Mouse (Mus musculus): Measurements from ENCODE around the gene P3h4. TPM values are rescaled to one million over a fixed set of nuclear protein-coding genes. Genes with fewer than 3 reads are reported as not detected.

Gene P3h4
- polyA plus RNA-seq, 1 experiment from 2014 or later, result 54.5 TPM

- Histone ChIP-seq H3K27ac (peak overlapping the region; percentile 84), H3K27me3 (ENCODE audit: insufficient read depth, low read length) (no peaks in the 10 kb centered on the region), H3K36me3 (ENCODE audit: insufficient read depth, low read length) (peaks cover 19% of the 10 kb centered on the region), H3K9ac (ENCODE audit: low read depth, low read length) (no peak overlapping the region), H3K4me3 (replicated peaks; ENCODE audit: low read depth, low read length) (no peak overlapping the region), H3K4me2 (ENCODE audit: low read length) (peak overlapping the region; percentile 32; the same call in 1 of the 2 replicates), H3K9me3 (replicated peaks; ENCODE audit: low read length) (no peaks in the 10 kb centered on the region), H3K4me1 (replicated peaks; ENCODE audit: insufficient read depth, low read length) (peaks cover 59% of the 10 kb centered on the region)
- ATAC-seq (replicated peaks; ENCODE audit: low FRiP score, low read depth), result no peak
- DNase-seq (ENCODE audit: low spot score), result no peak
- TF ChIP-seq CTCF (IDR thresholded peaks at IDR 0.05; ENCODE audit: low read depth), result no peak
- WGBS, result 58% methylated on average over 6 of the region's 6 CpGs
Measured at GRCm38 (mm10) chr11:100388588-100388987, 26.0 kb downstream of the P3h4 start.

- peaks cover 51% of the 10 kb centered on the region for H3K4me1 ChIP-seq (replicated peaks; ENCODE audit: insufficient read depth, low read length)
- H3K36me3 ChIP-seq (ENCODE audit: insufficient read depth, low read length), result peaks cover 26% of the 10 kb centered on the region
- H3K9ac ChIP-seq (ENCODE audit: low read depth, low read length), result 0 out of 2 replicates have a peak overlapping the region, but pooled peaks have one; percentile 23
- H3K4me3 ChIP-seq (replicated peaks; ENCODE audit: low read depth, low read length), result no peak overlapping the region
- H3K27ac ChIP-seq, result peak overlapping the region; percentile 84
- H3K4me2 ChIP-seq (ENCODE audit: low read length), result peak overlapping the region; percentile 32
- DNase-seq (ENCODE audit: low spot score) (peak; percentile 70), ATAC-seq (replicated peaks; ENCODE audit: low FRiP score, low read depth) (no peak)
- H3K9me3 ChIP-seq (replicated peaks; ENCODE audit: low read length), result no peaks in the 10 kb centered on the region
- WGBS, result 30% methylated on average over 14 of the region's 14 CpGs
- H3K27me3 ChIP-seq (ENCODE audit: insufficient read depth, low read length), result no peaks in the 10 kb centered on the region
- TF ChIP-seq CTCF (IDR thresholded peaks at IDR 0.05; ENCODE audit: low read depth), result no peak
Measured at GRCm38 (mm10) chr11:100387589-100388375, 26.9 kb downstream of the P3h4 start.

GRCm38 (mm10) chr11:100387111-100387510 lies 27.5 kb downstream of the P3h4 start:
- DNase-seq (ENCODE audit: low spot score) (no peak), ATAC-seq (replicated peaks; ENCODE audit: low FRiP score, low read depth) (no peak)
- no peak for TF ChIP-seq CTCF (IDR thresholded peaks at IDR 0.05; ENCODE audit: low read depth)
- Histone ChIP-seq H3K4me2 (ENCODE audit: low read length) (no peak overlapping the region), H3K36me3 (ENCODE audit: insufficient read depth, low read length) (peaks cover 30% of the 10 kb centered on the region), H3K4me3 (replicated peaks; ENCODE audit: low read depth, low read length) (no peak overlapping the region), H3K9me3 (replicated peaks; ENCODE audit: low read length) (no peaks in the 10 kb centered on the region), H3K9ac (ENCODE audit: low read depth, low read length) (0 out of 2 replicates have a peak overlapping the region, but pooled peaks have one; percentile 23), H3K4me1 (replicated peaks; ENCODE audit: insufficient read depth, low read length) (peaks cover 46% of the 10 kb centered on the region), H3K27ac (peak overlapping the region; percentile 84), H3K27me3 (ENCODE audit: insufficient read depth, low read length) (no peaks in the 10 kb centered on the region)
- 89% methylated on average over 6 of the region's 6 CpGs for WGBS

- Histone ChIP-seq H3K36me3 (ENCODE audit: insufficient read depth, low read length) (peaks cover 35% of the 10 kb centered on the region), H3K9ac (ENCODE audit: low read depth, low read length) (no peak overlapping the region), H3K27me3 (ENCODE audit: insufficient read depth, low read length) (no peaks in the 10 kb centered on the region), H3K4me1 (replicated peaks; ENCODE audit: insufficient read depth, low read length) (peaks cover 42% of the 10 kb centered on the region), H3K27ac (peak overlapping the region; percentile 84), H3K4me2 (ENCODE audit: low read length) (no peak overlapping the region), H3K9me3 (replicated peaks; ENCODE audit: low read length) (no peaks in the 10 kb centered on the region), H3K4me3 (replicated peaks; ENCODE audit: low read depth, low read length) (no peak overlapping the region)
- DNase-seq (ENCODE audit: low spot score), result no peak
- peak; percentile 75 for ATAC-seq (replicated peaks; ENCODE audit: low FRiP score, low read depth)
- TF ChIP-seq CTCF (IDR thresholded peaks at IDR 0.05; ENCODE audit: low read depth), result no peak
- 40% methylated on average over 5 of the region's 5 CpGs for WGBS
Measured at GRCm38 (mm10) chr11:100386586-100386985, 28.1 kb downstream of the P3h4 start.

GRCm38 (mm10) chr11:100385016-100385415 lies 29.6 kb downstream of the P3h4 start:
- TF ChIP-seq CTCF (IDR thresholded peaks at IDR 0.05; ENCODE audit: low read depth), result no peak
- no peak for ATAC-seq (replicated peaks; ENCODE audit: low FRiP score, low read depth)
- no peak overlapping the region for H3K4me3 ChIP-seq (replicated peaks; ENCODE audit: low read depth, low read length)
- peaks cover 36% of the 10 kb centered on the region for H3K4me1 ChIP-seq (replicated peaks; ENCODE audit: insufficient read depth, low read length)
- H3K27ac ChIP-seq, result no peak overlapping the region
- no peak for DNase-seq (ENCODE audit: low spot score)
- H3K9me3 ChIP-seq (replicated peaks; ENCODE audit: low read length), result no peaks in the 10 kb centered on the region
- H3K4me2 ChIP-seq (ENCODE audit: low read length), result no peak overlapping the region
- peaks cover 38% of the 10 kb centered on the region for H3K36me3 ChIP-seq (ENCODE audit: insufficient read depth, low read length)
- 89% methylated on average over 3 of the region's 3 CpGs for whole genome bisulfite sequencing
- no peaks in the 10 kb centered on the region for H3K27me3 ChIP-seq (ENCODE audit: insufficient read depth, low read length)
- no peak overlapping the region for H3K9ac ChIP-seq (ENCODE audit: low read depth, low read length)

GRCm38 (mm10) chr11:100382682-100383081 lies 32.0 kb downstream of the P3h4 start:
- H3K9me3 ChIP-seq (replicated peaks; ENCODE audit: low read length), result no peaks in the 10 kb centered on the region
- 80% methylated on average over 6 of the region's 6 CpGs for WGBS
- H3K4me3 ChIP-seq (replicated peaks; ENCODE audit: low read depth, low read length), result no peak overlapping the region
- DNase-seq (ENCODE audit: low spot score) (no peak), ATAC-seq (replicated peaks; ENCODE audit: low FRiP score, low read depth) (no peak)
- no peak for TF ChIP-seq CTCF (IDR thresholded peaks at IDR 0.05; ENCODE audit: low read depth)
- no peak overlapping the region for H3K4me2 ChIP-seq (ENCODE audit: low read length)
- H3K36me3 ChIP-seq (ENCODE audit: insufficient read depth, low read length), result peaks cover 56% of the 10 kb centered on the region
- no peak overlapping the region for H3K27ac ChIP-seq
- H3K27me3 ChIP-seq (ENCODE audit: insufficient read depth, low read length), result no peaks in the 10 kb centered on the region
- no peak overlapping the region for H3K9ac ChIP-seq (ENCODE audit: low read depth, low read length)
- peaks cover 14% of the 10 kb centered on the region for H3K4me1 ChIP-seq (replicated peaks; ENCODE audit: insufficient read depth, low read length)

Measured in kidney, postnatal 0 days (tissue).